17 mouse cellular contexts compared by ENCODE assay signal in genomic region chr6:136735766-136736165, GRCm38 (mm10). TPM values are rescaled to one million over a fixed set of nuclear protein-coding genes. Genes with fewer than 3 reads are reported as not detected.
DNase-seq lines count a peak whose midpoint lies in the region; TF ChIP-seq lines count a peak whose summit lies in the region.
"Had no signal": no experiment of that assay in that cellular context is flagged by ENCODE, and none has a peak within 500 bp of the region (broad histone marks: within the 10 kb centered on the region; RNA-seq: fewer than 3 reads in every experiment).

No protein-coding gene starts in this region.

- H3K9me3 ChIP-seq in embryonic facial prominence, embryonic 10.5 days: no peaks in the 10 kb centered on the region
- H3K9me3 ChIP-seq: embryonic facial prominence, embryonic 12.5 days; heart, embryonic 15.5 days had no signal

- WGBS in spleen, adult 2 months: 9% methylated on average over 7 of the region's 7 CpGs
- 8% methylated on average over 7 of the region's 7 CpGs for WGBS in bone marrow, adult 2 months
- WGBS in embryonic facial prominence, embryonic 10.5 days: 86% methylated on average over 7 of the region's 7 CpGs

- no peak overlapping the region for H3K4me3 ChIP-seq in spleen, adult 2 months (ENCODE audit: extremely low read depth, insufficient read depth, insufficient read length)
- no peak overlapping the region for H3K4me3 ChIP-seq in bone marrow, adult 2 months (replicated peaks; ENCODE audit: control insufficient read depth, low read depth, low read length)
- no peak overlapping the region for H3K4me3 ChIP-seq in embryonic facial prominence, embryonic 10.5 days
- H3K4me3 ChIP-seq: embryonic facial prominence, embryonic 12.5 days; heart, embryonic 15.5 days; layer of hippocampus, adult 2 months had no signal

- no peak overlapping the region for H3K27ac ChIP-seq in spleen, adult 2 months (ENCODE audit: insufficient read depth, low read length)
- peak overlapping the region; percentile 2; the same call in 1 of the 2 replicates for H3K27ac ChIP-seq in bone marrow, adult 2 months (ENCODE audit: control insufficient read depth, insufficient read depth, low read depth, low read length, poor library complexity)
- no peak overlapping the region for H3K27ac ChIP-seq in embryonic facial prominence, embryonic 10.5 days (replicated peaks)
- H3K27ac ChIP-seq: embryonic facial prominence, embryonic 12.5 days; heart, embryonic 15.5 days; kidney, postnatal 0 days; layer of hippocampus, adult 2 months had no signal

- peak in 1 of 2 experiments; percentile 42 for DNase-seq in spleen, adult 2 months (ENCODE audit: low read depth in 1 of 2, low spot score in 2 of 2)
- DNase-seq in spleen, postnatal 10 days (ENCODE audit: low spot score in 2 of 2): no peak
- DNase-seq in naive thymus-derived CD4-positive, alpha-beta T cell, adult 2 months (ENCODE audit: low read depth): peak; percentile 76
- DNase-seq in thymus, postnatal 25 days: peak; percentile 62
- DNase-seq in right cerebral cortex, postnatal 25 days: no peak
- DNase-seq in left cerebral cortex, adult 8-10 months (ENCODE audit: low spot score in 2 of 2): no peak
- DNase-seq in embryonic facial prominence, embryonic 10.5 days (ENCODE audit: low spot score): no peak
- DNase-seq: adrenal gland, postnatal 36 days; cerebellum, postnatal 36 days; liver had no signal

- peaks cover 9% of the 10 kb centered on the region; the same call in 1 of the 2 replicates for H3K4me1 ChIP-seq in spleen, adult 2 months (ENCODE audit: control insufficient read depth, insufficient read depth, insufficient read length)
- H3K4me1 ChIP-seq in bone marrow, adult 2 months (ENCODE audit: control insufficient read depth, insufficient read depth, low read length): peaks cover 7% of the 10 kb centered on the region
- no peaks in the 10 kb centered on the region for H3K4me1 ChIP-seq in embryonic facial prominence, embryonic 10.5 days
- H3K4me1 ChIP-seq: embryonic facial prominence, embryonic 12.5 days; heart, embryonic 15.5 days had no signal

- 0 out of 2 replicates have a peak, but pooled peaks have one; percentile 2 for TF ChIP-seq POLR2A in spleen, adult 2 months (IDR thresholded peaks at IDR 0.05; ENCODE audit: low read depth, low read length)
- no peak for TF ChIP-seq POLR2A in bone marrow, adult 2 months (IDR thresholded peaks at IDR 0.05; ENCODE audit: borderline replicate concordance, control insufficient read depth, low read depth, low read length)

- H3K27me3 ChIP-seq in spleen, adult 2 months (ENCODE audit: control insufficient read depth, insufficient read depth, low read length): no peaks in the 10 kb centered on the region
- H3K27me3 ChIP-seq in embryonic facial prominence, embryonic 10.5 days (replicated peaks; ENCODE audit: low read depth, poor library complexity, severe bottlenecking): no peaks in the 10 kb centered on the region
- H3K27me3 ChIP-seq: CH12.LX; embryonic facial prominence, embryonic 12.5 days; heart, embryonic 15.5 days had no signal

- no peak for TF ChIP-seq CTCF in spleen, adult 2 months (IDR thresholded peaks at IDR 0.05; ENCODE audit: extremely low read depth, insufficient read depth, insufficient read length, insufficient replicate concordance)
- TF ChIP-seq CTCF in bone marrow, adult 2 months (IDR thresholded peaks at IDR 0.05; ENCODE audit: control insufficient read depth, insufficient read depth, low read length): no peak

- no peaks in the 10 kb centered on the region for H3K36me3 ChIP-seq in spleen, adult 2 months (ENCODE audit: control insufficient read depth, insufficient read depth, low read length)
- H3K36me3 ChIP-seq in embryonic facial prominence, embryonic 10.5 days (replicated peaks): no peaks in the 10 kb centered on the region
- H3K36me3 ChIP-seq: embryonic facial prominence, embryonic 12.5 days; heart, embryonic 15.5 days had no signal

RNA-seq across cellular contexts. Expression of gene Gucy2c, which starts 45.8 kb away (rescaled TPM):
- polyA plus RNA-seq in spleen, adult 2 months (2012; rRNA removed): 0.05 and 0.07 TPM in 2 replicates
- polyA plus RNA-seq in bone marrow, adult 2 months (2011; ENCODE audit: insufficient read depth, insufficient read length, low replicate concordance, missing spikeins): not detected in 2 replicates
- total RNA-seq in left cerebral cortex, adult 8-10 months (2022): under 1 TPM; 0.21 to 0.52 (median 0.37) TPM
- 0.11 TPM in 2 replicates for polyA plus RNA-seq in embryonic facial prominence, embryonic 10.5 days (2016; fragmentation: Nextera tagmentation; extraction: Ambion mirVana)
- total RNA-seq: adrenal gland, postnatal 36 days had no signal
- polyA plus RNA-seq: hindbrain, embryonic 11.5 days had no signal

Comparison
In these comparisons a context has a peak if more than half of its experiments do, and no peak if none do; other contexts are left out.
1. DNase-seq: peak in naive thymus-derived CD4-positive, alpha-beta T cell, adult 2 months (single experiment) and thymus, postnatal 25 days (single experiment); none in spleen, postnatal 10 days (0 of 2), right cerebral cortex, postnatal 25 days (single experiment), left cerebral cortex, adult 8-10 months (0 of 2) and embryonic facial prominence, embryonic 10.5 days (single experiment).